Mouse (Mus musculus) small intestine, adult 2 months (tissue): ENCODE measurements around the gene LTO1. TPM values are rescaled to one million over a fixed set of nuclear protein-coding genes. Genes with fewer than 3 reads are reported as not detected.
A peak's percentile ranks its signal among the peaks of the same experiment; 100 is the strongest.

Experiments used
- H3K27ac ChIP-seq: fragments of 200-500 bp; 2 replicates; pipeline ENCODE4 v1.5.1; 2012; ENCODE audit warnings: low read depth, low read length, control low read depth, inconsistent platforms; ENCODE audit not compliant: insufficient read depth
- H3K27me3 ChIP-seq: fragments of 200-500 bp; 2 replicates; pipeline ENCODE4 v1.6.1; 2012; ENCODE audit warnings: mild to moderate bottlenecking, moderate library complexity, low read length, inconsistent platforms; ENCODE audit not compliant: control insufficient read depth, insufficient read depth
- H3K36me3 ChIP-seq: fragments of 200-500 bp; 2 replicates; pipeline ENCODE4 v1.6.1; 2012; ENCODE audit warnings: mild to moderate bottlenecking, low read length, control low read depth, inconsistent platforms; ENCODE audit not compliant: control insufficient read depth, insufficient read depth
- H3K4me1 ChIP-seq: fragments of 200-500 bp; 2 replicates; pipeline ENCODE4 v1.6.1; 2012; ENCODE audit warnings: low read length, inconsistent platforms, mixed read lengths; ENCODE audit not compliant: control insufficient read depth, insufficient read depth, insufficient read length
- H3K4me3 ChIP-seq: fragments of 200-500 bp; 2 replicates; pipeline ENCODE4 v1.5.1; 2012; ENCODE audit warnings: low read depth, mild to moderate bottlenecking, control low read depth, inconsistent platforms, low read length, moderate library complexity
- CTCF ChIP-seq: fragments of 200-500 bp; IDR thresholded peaks from 2 replicates; pipeline ENCODE4 v1.5.1; 2012; ENCODE audit warnings: low read depth, mild to moderate bottlenecking, control low read depth, inconsistent platforms, low read length, moderate library complexity, mixed read lengths; ENCODE audit not compliant: insufficient replicate concordance, insufficient read length; ENCODE audit errors: extremely low read depth
- POLR2A ChIP-seq: fragments of 200-500 bp; IDR thresholded peaks from 2 replicates; pipeline ENCODE4 v1.6.1; 2012; ENCODE audit warnings: low read depth, mild to moderate bottlenecking, control low read depth, inconsistent platforms, low read length, moderate library complexity
- WGBS: fragments of 180-500 bp; shearing (Covaris S2); methylation state at CpG from one replicate; pipeline ENCODE4 v1.1.7; 2018; 5-methylcytosine and 5-hydroxymethylcytosine counted together
- polyA plus RNA-seq: library from polyadenylated mRNA; depleted of rRNA; stranded (reverse); fragments of >200 nt; gene quantifications from 2 replicates; pipeline ENCODE4 v1.2.3, GENCODE M21; 2012; rRNA removed

The LTO1 gene
- polyA plus RNA-seq, 1 experiment, result 14.1 TPM

DNA sequence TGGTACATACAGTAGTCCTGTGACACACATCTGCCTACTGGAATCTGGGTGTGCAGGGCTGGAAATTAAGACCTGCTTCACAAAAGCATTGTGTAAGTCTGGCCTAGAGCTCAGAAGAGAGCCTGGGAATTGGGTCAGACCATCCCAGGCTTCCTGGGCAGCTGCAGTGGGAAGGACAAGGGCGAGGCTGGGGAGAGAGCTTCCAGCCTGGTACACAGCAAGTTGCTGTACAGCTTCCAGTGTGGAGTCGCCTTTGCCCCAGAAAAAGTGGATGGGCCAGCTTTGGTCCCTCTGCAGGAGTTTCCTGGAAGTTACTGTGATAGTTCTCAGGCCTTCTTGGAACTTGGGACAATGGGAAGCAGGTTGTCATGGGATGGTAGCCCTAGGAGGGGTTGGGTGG is 62.2 kb downstream of the LTO1 start:
- H3K27me3 ChIP-seq, result no peaks in the 10 kb centered on the region
- H3K4me1 ChIP-seq, result peaks cover 12% of the 10 kb centered on the region
- no peak overlapping the region for H3K4me3 ChIP-seq
- WGBS, result 32% methylated on average over 2 of the region's 2 CpGs
- H3K36me3 ChIP-seq, result no peaks in the 10 kb centered on the region
- peak overlapping the region; percentile 49 for H3K27ac ChIP-seq
- TF ChIP-seq CTCF (peak; percentile 18; the same call in 1 of the 2 replicates), POLR2A (no peak)

DNA sequence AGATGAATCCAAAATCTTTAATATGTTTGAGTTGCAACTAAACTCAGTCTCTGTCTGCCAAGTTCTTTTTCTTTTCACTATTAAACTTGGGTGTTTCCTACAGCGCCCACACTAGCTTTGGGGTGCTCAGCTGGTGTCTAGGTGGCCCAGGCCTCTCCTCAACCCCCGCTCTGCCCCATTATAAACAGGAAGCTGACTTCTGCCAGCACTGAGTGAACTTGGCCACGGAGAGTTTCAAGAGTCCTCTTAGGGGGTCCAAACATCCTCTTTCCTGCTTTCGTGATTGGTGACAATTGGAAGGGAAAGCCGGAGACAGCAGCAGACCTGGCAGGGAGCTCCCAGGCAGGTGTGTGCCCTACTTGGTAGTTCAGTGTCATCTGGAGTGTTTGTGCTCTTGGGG is 64.9 kb downstream of the LTO1 start:
- WGBS, result 73% methylated on average over 5 of the region's 5 CpGs
- H3K4me1 ChIP-seq, result peaks cover 18% of the 10 kb centered on the region
- TF ChIP-seq CTCF (no peak), POLR2A (no peak)
- no peak overlapping the region for H3K27ac ChIP-seq
- no peaks in the 10 kb centered on the region for H3K27me3 ChIP-seq
- no peak overlapping the region for H3K4me3 ChIP-seq
- H3K36me3 ChIP-seq, result no peaks in the 10 kb centered on the region

Other genes with a start within 250 kb of the LTO1 start
- 8.9 and 18.0 TPM in 2 replicates for gene Ano1, start 163.1 kb upstream of the LTO1 start, polyA plus RNA-seq
- 0.16 TPM in 1 of 2 replicates, not detected in the other for gene Fgf3, start 77.0 kb upstream of the LTO1 start, polyA plus RNA-seq
- gene Fgf4, start 67.7 kb upstream of the LTO1 start, polyA plus RNA-seq, result 0.04 TPM in 1 of 2 replicates, not detected in the other
- 2.6 TPM in 1 of 2 replicates, not detected in the other for gene Fgf15, start 18.6 kb upstream of the LTO1 start, polyA plus RNA-seq
- 15.9 and 42.5 TPM in 2 replicates for gene Ccnd1, start 24.8 kb downstream of the LTO1 start, polyA plus RNA-seq